Mouse (Mus musculus): Measurements from ENCODE around the gene Gorasp1. TPM values are rescaled to one million over a fixed set of nuclear protein-coding genes. Genes with fewer than 3 reads are reported as not detected.
A peak's percentile ranks its signal among the peaks of the same experiment; 100 is the strongest.

Gorasp1 gene
- polyA plus RNA-seq, 1 experiment: 11.6 TPM

- Histone ChIP-seq H3K9me3 (no peaks in the 10 kb centered on the region), H3K4me3 (replicated peaks) (no peak overlapping the region), H3K27me3 (replicated peaks) (peaks cover 13% of the 10 kb centered on the region), H3K4me1 (peaks cover 83% of the 10 kb centered on the region), H3K36me3 (replicated peaks; ENCODE audit: low read length) (peaks cover 4% of the 10 kb centered on the region)
- TF ChIP-seq GATA1 (IDR thresholded peaks at IDR 0.05; ENCODE audit: borderline replicate concordance, low read length): no peak
- no peak for TF ChIP-seq FLI1 (IDR thresholded peaks at IDR 0.05; ENCODE audit: low read length)
These were observed 2.3 kb upstream of the Gorasp1 start for GRCm38 (mm10) chr9:119939646-119940045.

GRCm38 (mm10) chr9:119938496-119938895 is 1.1 kb upstream of the Gorasp1 start:
- Histone ChIP-seq H3K4me3 (replicated peaks) (no peak overlapping the region), H3K9me3 (no peaks in the 10 kb centered on the region)

GRCm38 (mm10) chr9:119933675-119934074 is 3.7 kb downstream of the Gorasp1 start:
- Histone ChIP-seq H3K4me3 (replicated peaks) (no peak overlapping the region), H3K4me1 (peaks cover 43% of the 10 kb centered on the region), H3K27me3 (replicated peaks) (peaks cover 4% of the 10 kb centered on the region), H3K36me3 (replicated peaks; ENCODE audit: low read length) (peaks cover 61% of the 10 kb centered on the region), H3K9me3 (no peaks in the 10 kb centered on the region)
- TF ChIP-seq GATA1 (IDR thresholded peaks at IDR 0.05; ENCODE audit: borderline replicate concordance, low read length) (no peak), FLI1 (IDR thresholded peaks at IDR 0.05; ENCODE audit: low read length) (no peak)

More at GRCm38 (mm10) chr9:119938496-119938895, 1.1 kb upstream of the Gorasp1 start:
- TF ChIP-seq FLI1 (IDR thresholded peaks at IDR 0.05; ENCODE audit: low read length): no peak
- no peak for TF ChIP-seq GATA1 (IDR thresholded peaks at IDR 0.05; ENCODE audit: borderline replicate concordance, low read length)
- Histone ChIP-seq H3K27me3 (replicated peaks) (peaks cover 13% of the 10 kb centered on the region), H3K4me1 (peaks cover 78% of the 10 kb centered on the region), H3K36me3 (replicated peaks; ENCODE audit: low read length) (peaks cover 13% of the 10 kb centered on the region)

GRCm38 (mm10) chr9:119932358-119932757 is 5.0 kb downstream of the Gorasp1 start:
- Histone ChIP-seq H3K36me3 (replicated peaks; ENCODE audit: low read length) (peaks cover 74% of the 10 kb centered on the region), H3K9me3 (no peaks in the 10 kb centered on the region), H3K27me3 (replicated peaks) (no peaks in the 10 kb centered on the region), H3K4me1 (peaks cover 34% of the 10 kb centered on the region), H3K4me3 (replicated peaks) (no peak overlapping the region)
- no peak for TF ChIP-seq FLI1 (IDR thresholded peaks at IDR 0.05; ENCODE audit: low read length)
- TF ChIP-seq GATA1 (IDR thresholded peaks at IDR 0.05; ENCODE audit: borderline replicate concordance, low read length): no peak

- Histone ChIP-seq H3K27me3 (replicated peaks) (no peaks in the 10 kb centered on the region), H3K4me1 (peaks cover 45% of the 10 kb centered on the region), H3K9me3 (no peaks in the 10 kb centered on the region), H3K4me3 (replicated peaks) (no peak overlapping the region), H3K36me3 (replicated peaks; ENCODE audit: low read length) (peaks cover 98% of the 10 kb centered on the region)
- TF ChIP-seq FLI1 (IDR thresholded peaks at IDR 0.05; ENCODE audit: low read length) (no peak), GATA1 (IDR thresholded peaks at IDR 0.05; ENCODE audit: borderline replicate concordance, low read length) (no peak)
These were observed 10.9 kb downstream of the Gorasp1 start for GRCm38 (mm10) chr9:119926497-119926896.

GRCm38 (mm10) chr9:119925729-119926128 is 11.6 kb downstream of the Gorasp1 start:
- no peak for TF ChIP-seq GATA1 (IDR thresholded peaks at IDR 0.05; ENCODE audit: borderline replicate concordance, low read length)
- H3K36me3 ChIP-seq (replicated peaks; ENCODE audit: low read length): peaks cover 98% of the 10 kb centered on the region
- H3K9me3 ChIP-seq: no peaks in the 10 kb centered on the region
- peak overlapping the region; percentile 46 for H3K4me3 ChIP-seq (replicated peaks)
- H3K27me3 ChIP-seq (replicated peaks): no peaks in the 10 kb centered on the region
- peaks cover 45% of the 10 kb centered on the region for H3K4me1 ChIP-seq

- Histone ChIP-seq H3K9me3 (no peaks in the 10 kb centered on the region), H3K36me3 (replicated peaks; ENCODE audit: low read length) (peaks cover 98% of the 10 kb centered on the region), H3K4me3 (replicated peaks) (peak overlapping the region; percentile 80), H3K27me3 (replicated peaks) (no peaks in the 10 kb centered on the region), H3K4me1 (peaks cover 45% of the 10 kb centered on the region)
- TF ChIP-seq GATA1 (IDR thresholded peaks at IDR 0.05; ENCODE audit: borderline replicate concordance, low read length) (no peak), FLI1 (IDR thresholded peaks at IDR 0.05; ENCODE audit: low read length) (no peak)
These were observed 12.2 kb downstream of the Gorasp1 start for GRCm38 (mm10) chr9:119925120-119925657.

GRCm38 (mm10) chr9:119923462-119923861 is 13.9 kb downstream of the Gorasp1 start:
- TF ChIP-seq FLI1 (IDR thresholded peaks at IDR 0.05; ENCODE audit: low read length) (no peak), GATA1 (IDR thresholded peaks at IDR 0.05; ENCODE audit: borderline replicate concordance, low read length) (no peak)
- no peak overlapping the region for H3K4me3 ChIP-seq (replicated peaks)
- H3K9me3 ChIP-seq: no peaks in the 10 kb centered on the region
- H3K4me1 ChIP-seq: peaks cover 45% of the 10 kb centered on the region
- no peaks in the 10 kb centered on the region for H3K27me3 ChIP-seq (replicated peaks)
- H3K36me3 ChIP-seq (replicated peaks; ENCODE audit: low read length): peaks cover 98% of the 10 kb centered on the region

- Histone ChIP-seq H3K4me1 (peaks cover 16% of the 10 kb centered on the region), H3K9me3 (no peaks in the 10 kb centered on the region), H3K36me3 (replicated peaks; ENCODE audit: low read length) (peaks cover 99% of the 10 kb centered on the region), H3K27me3 (replicated peaks) (no peaks in the 10 kb centered on the region), H3K4me3 (replicated peaks) (no peak overlapping the region)
- TF ChIP-seq GATA1 (IDR thresholded peaks at IDR 0.05; ENCODE audit: borderline replicate concordance, low read length) (no peak), FLI1 (IDR thresholded peaks at IDR 0.05; ENCODE audit: low read length) (no peak)
These were observed 17.5 kb downstream of the Gorasp1 start for GRCm38 (mm10) chr9:119919858-119920257.

GRCm38 (mm10) chr9:119913087-119913838 is 24.1 kb downstream of the Gorasp1 start:
- Histone ChIP-seq H3K9me3 (no peaks in the 10 kb centered on the region), H3K27me3 (replicated peaks) (no peaks in the 10 kb centered on the region), H3K4me1 (no peaks in the 10 kb centered on the region; the same call in 1 of the 2 replicates), H3K4me3 (replicated peaks) (no peak overlapping the region), H3K36me3 (replicated peaks; ENCODE audit: low read length) (peaks cover 98% of the 10 kb centered on the region)
- TF ChIP-seq FLI1 (IDR thresholded peaks at IDR 0.05; ENCODE audit: low read length): no peak
- no peak for TF ChIP-seq GATA1 (IDR thresholded peaks at IDR 0.05; ENCODE audit: borderline replicate concordance, low read length)

Measured in megakaryocyte, embryonic 14.5 days (primary cell).